Mouse (Mus musculus): Measurements from ENCODE around the gene Iqcg.

Iqcg gene

GRCm38 (mm10) chr16:33048686-33049085 is 7.3 kb downstream of the Iqcg start:
- DNase-seq: no peak

GRCm38 (mm10) chr16:33048004-33048403 is 8.0 kb downstream of the Iqcg start:
- DNase-seq: no peak

- DNase-seq: no peak
Observed at GRCm38 (mm10) chr16:33043268-33043667, 12.8 kb downstream of the Iqcg start.

- DNase-seq: no peak
Observed at GRCm38 (mm10) chr16:33042682-33043081, 13.3 kb downstream of the Iqcg start.

- DNase-seq: no peak
Observed at GRCm38 (mm10) chr16:33036006-33036405, 20.0 kb downstream of the Iqcg start.

- no peak for DNase-seq
Observed at GRCm38 (mm10) chr16:33026357-33026756, 29.7 kb downstream of the Iqcg start.

- no peak for DNase-seq
Observed at GRCm38 (mm10) chr16:33024456-33025104, 31.4 kb downstream of the Iqcg start.

- DNase-seq: peak; percentile 79
Observed at GRCm38 (mm10) chr16:33023750-33024149, 32.3 kb downstream of the Iqcg start.

GRCm38 (mm10) chr16:33021381-33021780 is 34.6 kb downstream of the Iqcg start:
- no peak for DNase-seq

- DNase-seq: no peak
Observed at GRCm38 (mm10) chr16:33019117-33019770, 36.8 kb downstream of the Iqcg start.

- no peak for DNase-seq
Observed at GRCm38 (mm10) chr16:33017677-33018349, 38.2 kb downstream of the Iqcg start.

GRCm38 (mm10) chr16:33015986-33016385 is 40.0 kb downstream of the Iqcg start:
- no peak for DNase-seq

- no peak for DNase-seq
Observed at GRCm38 (mm10) chr16:33015396-33015907, 40.6 kb downstream of the Iqcg start.

GRCm38 (mm10) chr16:33014921-33015320 is 41.1 kb downstream of the Iqcg start:
- DNase-seq: peak; percentile 60 to 70

GRCm38 (mm10) chr16:33013801-33014200 is 42.2 kb downstream of the Iqcg start:
- no peak for DNase-seq

GRCm38 (mm10) chr16:33010166-33010565 is 45.9 kb downstream of the Iqcg start:
- DNase-seq: peak; percentile 11 to 23

- DNase-seq: peak; percentile 13 to 34
Observed at GRCm38 (mm10) chr16:33007436-33007835, 48.6 kb downstream of the Iqcg start.

GRCm38 (mm10) chr16:33006888-33007287 is 49.1 kb downstream of the Iqcg start:
- peak; percentile 70 to 74 for DNase-seq

- DNase-seq: peak; percentile 82 to 84
Observed at GRCm38 (mm10) chr16:33005216-33005615, 50.8 kb downstream of the Iqcg start.

- no peak for DNase-seq
Observed at GRCm38 (mm10) chr16:32992158-32992557, 63.9 kb downstream of the Iqcg start.

- DNase-seq: no peak
Observed at GRCm38 (mm10) chr16:32984631-32985030, 71.4 kb downstream of the Iqcg start.

- no peak for DNase-seq
Observed at GRCm38 (mm10) chr16:32981405-32981804, 74.6 kb downstream of the Iqcg start.

- DNase-seq: no peak
Observed at GRCm38 (mm10) chr16:32980227-32980626, 75.8 kb downstream of the Iqcg start.

GRCm38 (mm10) chr16:32973047-32973446 is 83.0 kb downstream of the Iqcg start:
- DNase-seq: no peak

All from cerebellum, postnatal 10 days (tissue).